Mouse (Mus musculus) Patski (cell line): ENCODE results near the gene Uba2. TPM values are rescaled to one million over a fixed set of nuclear protein-coding genes. Genes with fewer than 3 reads are reported as not detected.

Experiments used
- ATAC-seq: fragments of 100-300 bp; one replicate; pipeline ENCODE4 v1.8.0; 2021
- CTCF ChIA-PET: fragments of 350-600 bp; sonication (Branson Sonifier 250); formaldehyde crosslinking; loops from one replicate; lab custom pipeline; 2022; ENCODE audit warnings: inconsistent platforms; lab: Charles Lee
- POLR2A ChIA-PET: fragments of 350-600 bp; sonication (Branson Sonifier 250); formaldehyde crosslinking; loops from one replicate; lab custom pipeline; 2022; ENCODE audit warnings: antibody characterized with exemption, inconsistent platforms; lab: Charles Lee
- DNase-seq: peaks from one replicate; pipeline ENCODE4 v3.0.0-alpha.2; 2011; ENCODE audit warnings: low read depth, low spot score
- H3K27me3 ChIP-seq: fragments of 371-371 bp; one replicate; pipeline ENCODE4 v1.5.1; 2021
- CTCF ChIP-seq: fragments of 100-300 bp; IDR thresholded peaks from one replicate; pipeline ENCODE4 v1.5.1; 2021
- in situ Hi-C: fragments of 300-500 bp; cut with MboI; formaldehyde crosslinking; loops from 3 replicates; pipeline ENCODE4 v1.11.1; 2018; ENCODE audit warnings: low pct_unique_long_range_greater_than_20kb, mixed read lengths
- polyA plus RNA-seq: library from polyadenylated mRNA; unstranded; gene quantifications from one replicate; pipeline ENCODE4 v1.2.3, GENCODE M21; 2021

Gene Uba2
- polyA plus RNA-seq, 1 experiment from 2014 or later: 118 TPM

DNA sequence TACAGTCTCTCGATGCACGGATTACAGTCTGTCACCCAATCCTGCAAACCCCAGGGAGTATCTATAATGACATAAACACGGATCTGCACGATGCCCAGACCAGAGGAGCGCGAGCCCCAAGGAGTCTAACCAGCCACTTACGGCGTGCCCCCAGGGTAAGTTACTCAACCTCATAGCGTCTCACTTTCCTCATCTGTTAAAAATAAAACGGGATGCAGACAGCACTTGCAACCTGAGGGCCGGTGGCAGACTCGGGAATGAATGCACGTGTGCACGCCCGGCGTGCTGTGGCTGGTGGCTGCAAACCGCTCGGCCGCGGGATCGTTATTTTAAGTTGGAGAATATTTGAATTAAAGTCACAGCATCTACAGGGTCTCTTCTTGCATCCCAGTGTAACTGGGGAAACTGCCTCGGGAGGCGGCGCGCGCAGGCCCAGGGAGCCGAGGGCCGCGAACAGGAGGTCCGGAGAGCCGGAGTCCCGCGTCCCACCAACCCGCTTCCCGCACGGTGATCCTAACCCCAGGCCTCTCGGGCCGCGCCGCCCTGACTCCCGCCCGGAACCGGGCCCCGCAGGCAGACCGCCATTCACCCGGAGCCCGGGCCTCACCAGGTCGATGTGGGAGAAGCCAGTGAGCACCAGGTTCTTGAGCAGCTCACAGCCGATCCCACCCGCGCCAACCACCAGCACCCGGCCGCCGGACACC is 1.5 kb downstream of the Uba2 start:
- ATAC-seq: peak; percentile 70
- ChIA-PET CTCF (no interaction called here), POLR2A (interaction anchor here (0.7 kb wide), 1 partner anchor 13 kb away, joined by 3 read pairs; no protein-coding TSS in a partner anchor)
- in situ Hi-C loops: no loop called here
- no peak for TF ChIP-seq CTCF
- DNase-seq: peak; percentile 27
- peaks cover 5% of the 10 kb centered on the region for H3K27me3 ChIP-seq

DNA sequence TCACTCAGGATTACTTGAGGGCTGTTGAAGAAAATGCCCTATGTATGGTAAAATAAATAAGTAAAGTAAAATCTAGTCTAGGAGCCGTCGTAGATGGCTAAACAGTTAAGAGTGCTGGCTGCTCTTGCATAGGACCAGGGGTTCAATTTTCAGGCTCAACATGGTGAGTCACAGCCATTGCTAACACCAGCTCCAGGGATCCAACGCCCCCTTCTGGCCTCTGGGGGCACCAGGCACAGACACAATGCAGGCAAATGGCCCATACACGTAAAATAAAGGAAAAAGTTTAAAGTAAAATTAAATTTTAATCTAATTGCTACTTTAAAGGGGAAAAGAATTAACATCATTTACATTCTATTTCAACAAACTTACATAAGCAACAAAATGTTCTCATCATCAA is 2.5 kb downstream of the Uba2 start:
- no peaks in the 10 kb centered on the region for H3K27me3 ChIP-seq
- DNase-seq (no peak), ATAC-seq (no peak)
- in situ Hi-C loops: no loop called here
- TF ChIP-seq CTCF: peak; percentile 76
- ChIA-PET CTCF (no interaction called here), POLR2A (interaction anchor here (0.7 kb wide), 1 partner anchor 15 kb away, joined by 3 read pairs; no protein-coding TSS in a partner anchor)

DNA sequence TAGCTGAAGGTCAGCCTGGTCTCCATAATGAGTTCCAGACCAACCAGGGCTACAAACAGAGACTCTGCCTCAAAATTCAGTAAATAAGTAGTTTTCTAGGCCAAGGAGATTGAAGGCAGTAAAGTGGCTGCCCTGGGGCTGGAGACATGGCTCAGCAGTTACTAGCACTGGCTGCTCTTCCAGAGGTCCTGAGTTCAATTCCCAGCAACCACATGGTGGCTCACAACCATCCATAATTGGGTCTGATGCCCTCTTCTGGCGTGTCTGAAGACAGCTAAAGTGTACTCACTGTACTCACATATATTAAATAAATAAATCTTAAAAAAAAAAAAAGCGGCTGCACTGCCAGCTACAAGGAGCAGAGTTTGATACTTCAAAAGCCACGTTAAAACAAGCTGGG is 3.4 kb downstream of the Uba2 start:
- in situ Hi-C loops: no loop called here
- DNase-seq (no peak), ATAC-seq (no peak)
- CTCF ChIA-PET: no interaction called here
- TF ChIP-seq CTCF: no peak
- H3K27me3 ChIP-seq: no peaks in the 10 kb centered on the region
- POLR2A ChIA-PET: no interaction called here

GRCm38 (mm10) chr7:34164671-34165070 is 4.7 kb downstream of the Uba2 start:
- POLR2A ChIA-PET: interaction anchor here (0.6 kb wide), 1 partner anchor 11 kb away, joined by 4 read pairs; no protein-coding TSS in a partner anchor
- ATAC-seq (no peak), DNase-seq (no peak)
- H3K27me3 ChIP-seq: no peaks in the 10 kb centered on the region
- TF ChIP-seq CTCF: no peak
- in situ Hi-C loops: no loop called here
- CTCF ChIA-PET: no interaction called here

- ChIA-PET CTCF (no interaction called here), POLR2A (interaction anchor here (0.6 kb wide), 2 partner anchors 25 to 1005 kb away, joined by 3 read pairs; no protein-coding TSS in a partner anchor)
- ATAC-seq: no peak
- peak; percentile 49 for TF ChIP-seq CTCF
- H3K27me3 ChIP-seq: no peaks in the 10 kb centered on the region
- DNase-seq: no peak
- in situ Hi-C loops: no loop called here
Observed at GRCm38 (mm10) chr7:34159167-34159566, 10.2 kb downstream of the Uba2 start.

DNA sequence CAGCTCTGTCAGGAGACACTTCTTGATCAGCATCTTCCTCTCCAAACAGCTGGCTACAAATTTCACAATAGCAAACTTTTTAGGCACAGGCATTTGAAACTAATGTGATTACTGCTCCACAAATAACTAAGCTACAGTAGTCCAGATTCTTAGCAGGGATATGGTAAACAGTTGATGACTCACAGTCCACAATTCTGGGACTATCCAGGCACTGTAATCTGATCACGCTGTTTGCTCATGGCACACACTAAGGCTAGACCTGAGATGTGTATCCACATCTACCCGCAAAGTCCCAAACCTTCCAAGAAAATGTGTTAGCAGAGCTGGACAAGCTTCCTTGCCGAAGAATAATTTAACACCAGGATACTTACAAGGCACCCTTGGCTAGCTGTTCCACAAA is 11.4 kb downstream of the Uba2 start:
- ATAC-seq (no peak), DNase-seq (no peak)
- in situ Hi-C loops: no loop called here
- TF ChIP-seq CTCF: no peak
- H3K27me3 ChIP-seq: no peaks in the 10 kb centered on the region
- CTCF ChIA-PET: interaction anchor here (1.2 kb wide), 1 partner anchor 10 kb away, joined by 5 read pairs; no protein-coding TSS in a partner anchor
- POLR2A ChIA-PET: no interaction called here

DNA sequence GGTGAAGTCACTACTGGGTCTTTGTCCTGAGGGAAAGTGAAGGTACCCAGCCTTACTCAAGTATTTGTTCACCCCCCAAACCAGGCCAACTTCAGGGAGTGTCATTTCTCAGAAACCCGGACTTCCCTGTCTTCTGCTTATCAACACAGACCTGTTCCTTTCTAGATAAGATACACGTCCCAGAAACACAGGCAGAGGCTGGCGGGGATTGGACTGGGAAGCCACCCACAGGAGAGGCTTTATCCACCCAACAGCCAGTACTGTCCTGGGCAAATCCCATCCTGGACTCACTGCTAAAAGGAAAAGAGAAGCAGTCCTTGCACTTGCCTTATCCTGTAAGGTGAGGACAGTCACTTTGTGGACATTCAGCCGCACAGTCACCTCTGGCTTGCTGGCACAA is 22.2 kb downstream of the Uba2 start:
- in situ Hi-C loops: no loop called here
- DNase-seq (no peak), ATAC-seq (no peak)
- POLR2A ChIA-PET: no interaction called here
- no peak for TF ChIP-seq CTCF
- no peaks in the 10 kb centered on the region for H3K27me3 ChIP-seq
- CTCF ChIA-PET: no interaction called here

- in situ Hi-C loops: no loop called here
- POLR2A ChIA-PET: interaction anchor here (1.0 kb wide), 1 partner anchor 9 kb away, joined by 3 read pairs; no protein-coding TSS in a partner anchor
- H3K27me3 ChIP-seq: no peaks in the 10 kb centered on the region
- DNase-seq (no peak), ATAC-seq (no peak)
- CTCF ChIA-PET: interaction anchor here (1.2 to 1.5 kb wide), 2 partner anchors 11 to 33 kb away, joined by 3 to 5 read pairs; no protein-coding TSS in a partner anchor
- no peak for TF ChIP-seq CTCF
Observed at GRCm38 (mm10) chr7:34141123-34141522, 28.3 kb downstream of the Uba2 start.

GRCm38 (mm10) chr7:34139493-34139892 is 29.9 kb downstream of the Uba2 start:
- ChIA-PET POLR2A (no interaction called here), CTCF (no interaction called here)
- ATAC-seq: no peak
- no peaks in the 10 kb centered on the region for H3K27me3 ChIP-seq
- in situ Hi-C loops: no loop called here
- no peak for DNase-seq
- TF ChIP-seq CTCF: no peak

- no peak for TF ChIP-seq CTCF
- in situ Hi-C loops: no loop called here
- ChIA-PET POLR2A (interaction anchor here (0.5 kb wide), 1 partner anchor 25 kb away, joined by 3 read pairs; no protein-coding TSS in a partner anchor), CTCF (no interaction called here)
- H3K27me3 ChIP-seq: no peaks in the 10 kb centered on the region
- DNase-seq (no peak), ATAC-seq (no peak)
Observed at GRCm38 (mm10) chr7:34134336-34134735, 35.1 kb downstream of the Uba2 start.

- POLR2A ChIA-PET: no interaction called here
- no peaks in the 10 kb centered on the region for H3K27me3 ChIP-seq
- peak; percentile 74 for ATAC-seq
- in situ Hi-C loops: no loop called here
- no peak for TF ChIP-seq CTCF
- CTCF ChIA-PET: no interaction called here
- no peak for DNase-seq
Observed at GRCm38 (mm10) chr7:34133117-34133762, 36.2 kb downstream of the Uba2 start, which contains the start of gene Wtip. Gene Wtip, minus strand, starts transcription at chr7:34133268.
